Comparison of ENCODE assay signal across 10 mouse cellular contexts in the genomic region with DNA sequence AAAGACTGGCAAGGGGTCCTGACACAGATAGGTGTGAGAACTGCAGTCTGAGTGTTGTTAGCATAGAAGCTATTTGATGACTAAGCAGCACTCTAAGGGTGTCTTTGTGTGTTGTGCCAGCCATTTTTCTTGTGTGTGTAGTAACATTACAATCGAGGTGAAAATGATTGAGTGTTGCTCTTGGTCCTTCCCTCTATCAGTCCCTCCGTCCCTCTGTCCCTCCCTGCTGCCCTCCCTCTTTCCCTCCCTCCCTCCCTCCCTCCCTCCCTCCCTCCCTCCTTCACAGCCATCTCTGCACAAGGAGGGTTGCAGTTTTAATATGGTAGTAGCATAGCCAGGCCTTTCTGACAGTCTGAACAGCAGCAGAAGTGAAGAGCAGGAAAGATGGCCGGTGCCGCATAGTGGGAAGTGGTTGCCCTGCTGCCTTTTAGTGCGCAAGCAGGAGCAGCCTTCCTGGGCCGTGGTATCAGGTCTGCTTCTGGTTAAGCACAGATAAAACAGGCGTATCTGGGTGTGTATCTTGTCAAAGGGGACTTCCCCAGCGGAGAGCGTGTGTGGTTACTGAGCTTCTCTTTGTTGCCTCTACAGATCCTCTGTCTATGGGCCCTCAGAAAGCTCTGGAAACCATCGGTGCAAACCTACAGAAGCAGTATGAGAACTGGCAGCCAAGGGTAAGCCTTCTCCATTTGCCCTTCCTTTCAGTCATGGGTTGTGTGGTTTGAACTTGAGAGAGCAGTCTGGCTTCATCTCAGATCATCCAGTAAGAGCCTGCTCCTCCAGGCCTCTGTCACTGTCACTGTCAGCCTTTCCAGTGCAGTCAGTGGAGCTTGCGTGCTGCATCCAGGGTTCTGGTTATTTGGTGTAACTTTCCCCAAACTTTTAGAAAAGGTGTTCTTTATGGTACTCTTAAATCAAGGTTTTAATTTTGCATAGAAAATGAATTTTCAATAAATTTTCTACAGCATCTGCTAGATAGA.
DNase-seq lines count a peak whose midpoint lies in the region; ATAC-seq and TF ChIP-seq lines count a peak whose summit lies in the region.
"Had no signal": no experiment of that assay in that cellular context is flagged by ENCODE, and none has a peak within 500 bp of the region (broad histone marks: within the 10 kb centered on the region; RNA-seq: fewer than 3 reads in every experiment).

No protein-coding gene starts in this region.

- H3K9me3 ChIP-seq in stomach, embryonic 15.5 days: no peaks in the 10 kb centered on the region
- H3K9me3 ChIP-seq in stomach, postnatal 0 days (ENCODE audit: control insufficient read depth, low read length): no peaks in the 10 kb centered on the region

- TF ChIP-seq EP300 in stomach, postnatal 0 days (optimal IDR thresholded peaks at IDR 0.05): no peak

- H3K9ac ChIP-seq in stomach, embryonic 15.5 days: no peak overlapping the region
- H3K9ac ChIP-seq in stomach, postnatal 0 days (ENCODE audit: low read length): no peak overlapping the region

- no peak overlapping the region for H3K27ac ChIP-seq in stomach, embryonic 15.5 days
- H3K27ac ChIP-seq in stomach, postnatal 0 days (replicated peaks): no peak overlapping the region
- H3K27ac ChIP-seq: gastrocnemius, adult 2 months; macrophage had no signal

- no peaks in the 10 kb centered on the region for H3K27me3 ChIP-seq in stomach, embryonic 15.5 days (replicated peaks)
- H3K27me3 ChIP-seq in stomach, postnatal 0 days (ENCODE audit: control insufficient read depth, insufficient read depth, low read length): no peaks in the 10 kb centered on the region

- H3K4me2 ChIP-seq in stomach, embryonic 15.5 days: no peak overlapping the region
- H3K4me2 ChIP-seq in stomach, postnatal 0 days (replicated peaks; ENCODE audit: low read depth): no peak overlapping the region

- 65% methylated on average over 11 of the region's 11 CpGs for WGBS in stomach, embryonic 15.5 days
- 67% methylated on average over 11 of the region's 11 CpGs for WGBS in stomach, postnatal 0 days

- no peaks in the 10 kb centered on the region for H3K36me3 ChIP-seq in stomach, embryonic 15.5 days
- H3K36me3 ChIP-seq in stomach, postnatal 0 days (ENCODE audit: control insufficient read depth, insufficient read depth, low read length): no peaks in the 10 kb centered on the region

- ATAC-seq in stomach, embryonic 15.5 days (ENCODE audit: insufficient read depth, low FRiP score, low read depth): peak; percentile 38; the same call in 1 of the 2 replicates
- ATAC-seq in stomach, postnatal 0 days (ENCODE audit: low FRiP score, low TSS enrichment): no peak
- peak; percentile 90 for ATAC-seq in common myeloid progenitor, adult 5-6 weeks (replicated peaks; ENCODE audit: low read depth, poor library complexity, severe bottlenecking)
- ATAC-seq in megakaryocyte progenitor cell, adult 5-6 weeks (replicated peaks; ENCODE audit: poor library complexity): peak; percentile 93

- H3K4me1 ChIP-seq in stomach, embryonic 15.5 days: peaks cover 1% of the 10 kb centered on the region
- H3K4me1 ChIP-seq in stomach, postnatal 0 days (replicated peaks; ENCODE audit: control insufficient read depth, insufficient read depth): no peaks in the 10 kb centered on the region

- no peak for TF ChIP-seq CTCF in stomach, postnatal 0 days (IDR thresholded peaks at IDR 0.05; ENCODE audit: low read depth)

- no peak for DNase-seq in stomach, postnatal 0 days (ENCODE audit: low spot score)
- peak; percentile 72 for DNase-seq in thymus, postnatal 4 days
- no peak for DNase-seq in urinary bladder, adult 18-20 months (ENCODE audit: low spot score in 2 of 2)
- DNase-seq in adipocyte (ENCODE audit: low spot score): no peak
- DNase-seq: gastrocnemius, adult 2 months; kidney, postnatal 10 days had no signal

- H3K4me3 ChIP-seq in stomach, embryonic 15.5 days (replicated peaks): no peak overlapping the region
- no peak overlapping the region for H3K4me3 ChIP-seq in stomach, postnatal 0 days (ENCODE audit: low read depth, low read length)
- H3K4me3 ChIP-seq: gastrocnemius, adult 2 months had no signal
